Mouse (Mus musculus) hindbrain, embryonic 15.5 days (tissue): ENCODE results near the gene Ccdc102a. TPM values are rescaled to one million over a fixed set of nuclear protein-coding genes. Genes with fewer than 3 reads are reported as not detected.

Source experiments
- ATAC-seq: fragments of 200-750 bp; cut with Nextera tagmentation; 2 replicates; pipeline ENCODE4 v1.8.0; 2017; ENCODE audit warnings: low read depth, moderate number of reproducible peaks, moderate TSS enrichment; ENCODE audit not compliant: low FRiP score
- H3K27ac ChIP-seq: fragments of 300-500 bp; sonication (generic); replicated peaks from 2 replicates; pipeline ENCODE4 v1.5.1; 2015; ENCODE audit warnings: mild to moderate bottlenecking, inconsistent platforms
- H3K27me3 ChIP-seq: fragments of 300-500 bp; sonication (generic); 2 replicates; pipeline ENCODE4 v1.6.1; 2015; ENCODE audit warnings: control low read depth, inconsistent platforms
- H3K36me3 ChIP-seq: fragments of 300-500 bp; sonication (generic); 2 replicates; pipeline ENCODE4 v1.6.1; 2015; ENCODE audit warnings: control low read depth, inconsistent platforms
- H3K4me1 ChIP-seq: fragments of 300-500 bp; sonication (generic); replicated peaks from 2 replicates; pipeline ENCODE4 v1.6.1; 2015; ENCODE audit warnings: control low read depth, inconsistent platforms
- H3K4me2 ChIP-seq: fragments of 300-500 bp; sonication (generic); 2 replicates; pipeline ENCODE4 v1.6.1; 2015; ENCODE audit warnings: moderate library complexity, mild to moderate bottlenecking, inconsistent platforms
- H3K4me3 ChIP-seq: fragments of 300-500 bp; sonication (generic); 2 replicates; pipeline ENCODE4 v1.5.1; 2015; ENCODE audit warnings: mild to moderate bottlenecking, inconsistent platforms
- H3K9ac ChIP-seq: fragments of 300-500 bp; sonication (generic); 2 replicates; pipeline ENCODE4 v1.6.1; 2015; ENCODE audit warnings: inconsistent platforms
- H3K9me3 ChIP-seq: fragments of 300-500 bp; sonication (generic); 2 replicates; pipeline ENCODE4 v1.6.1; 2016; ENCODE audit warnings: control low read depth, inconsistent platforms
- WGBS: fragments of 180-500 bp; shearing (Covaris S2); methylation state at CpG from one replicate; pipeline ENCODE4 v1.1.7; 2015; 5-methylcytosine and 5-hydroxymethylcytosine counted together
- polyA plus RNA-seq: library from polyadenylated mRNA; unstranded; fragments of >200 nt; fragmentation: Nextera tagmentation; extraction: Ambion mirVana; gene quantifications from 2 replicates; pipeline ENCODE4 v1.2.1, GENCODE M21; 2015

Ccdc102a gene
- polyA plus RNA-seq, 1 experiment from 2014 or later = 7.6 TPM

DNA sequence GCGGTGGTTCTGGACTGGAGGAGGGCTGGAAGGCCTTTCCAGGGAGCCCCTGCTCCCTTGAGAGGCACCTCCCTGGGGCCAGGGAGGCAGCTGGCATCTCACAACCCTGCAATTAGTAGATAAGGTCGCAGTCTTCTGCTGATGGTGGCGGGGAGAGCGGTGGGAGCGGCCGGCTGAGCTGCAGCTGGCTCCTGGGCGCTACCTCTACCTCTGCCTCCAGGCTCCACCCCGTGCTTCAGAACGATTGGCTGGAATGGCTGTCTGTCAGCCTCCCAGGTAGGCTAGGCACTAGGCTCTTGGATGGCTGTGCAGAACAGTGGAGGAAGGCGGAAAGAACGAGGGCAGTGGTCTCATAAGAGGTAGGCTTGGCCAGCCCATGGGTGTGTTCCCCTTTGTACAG is 18.6 kb downstream of the Ccdc102a start:
- WGBS = 13% methylated on average over 11 of the region's 11 CpGs

DNA sequence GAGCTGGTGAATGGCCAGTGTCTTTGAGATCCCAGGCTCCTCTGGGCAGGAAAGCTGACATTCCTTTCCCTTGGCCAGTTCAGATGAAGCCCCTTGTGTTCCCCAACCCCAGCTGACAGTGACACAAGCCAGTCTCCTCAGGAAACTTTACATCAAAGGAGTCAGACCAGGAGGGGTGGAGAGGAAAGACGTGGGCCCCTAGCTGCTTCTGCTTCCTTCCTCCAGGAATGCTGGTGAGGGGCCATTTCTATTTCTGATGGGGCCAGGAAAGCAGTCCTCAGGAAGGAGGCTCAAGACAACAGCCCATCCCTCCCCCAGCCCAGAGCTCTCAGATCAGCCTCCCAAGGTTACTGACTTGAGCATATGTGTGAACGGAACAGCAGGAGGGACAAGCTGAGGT is 25.0 kb downstream of the Ccdc102a start:
- no peak overlapping the region for H3K9ac ChIP-seq
- no peak overlapping the region for H3K4me2 ChIP-seq
- no peaks in the 10 kb centered on the region for H3K4me1 ChIP-seq
- no peaks in the 10 kb centered on the region for H3K36me3 ChIP-seq
- H3K27ac ChIP-seq = no peak overlapping the region
- H3K27me3 ChIP-seq = no peaks in the 10 kb centered on the region
- no peak overlapping the region for H3K4me3 ChIP-seq
- 49% methylated on average over 2 of the region's 2 CpGs for WGBS
- H3K9me3 ChIP-seq = no peaks in the 10 kb centered on the region
- ATAC-seq = no peak

More for the DNA sequence above, 18.6 kb downstream of the Ccdc102a start:
- H3K4me1 ChIP-seq = peaks cover 8% of the 10 kb centered on the region; the same call in 1 of the 2 replicates
- ATAC-seq = peak; percentile 43; the same call in 1 of the 2 replicates
- no peak overlapping the region for H3K27ac ChIP-seq
- no peaks in the 10 kb centered on the region for H3K36me3 ChIP-seq
- no peaks in the 10 kb centered on the region for H3K9me3 ChIP-seq
- no peak overlapping the region for H3K9ac ChIP-seq
- H3K27me3 ChIP-seq = no peaks in the 10 kb centered on the region
- H3K4me3 ChIP-seq = no peak overlapping the region
- H3K4me2 ChIP-seq = peak overlapping the region; percentile 38

DNA sequence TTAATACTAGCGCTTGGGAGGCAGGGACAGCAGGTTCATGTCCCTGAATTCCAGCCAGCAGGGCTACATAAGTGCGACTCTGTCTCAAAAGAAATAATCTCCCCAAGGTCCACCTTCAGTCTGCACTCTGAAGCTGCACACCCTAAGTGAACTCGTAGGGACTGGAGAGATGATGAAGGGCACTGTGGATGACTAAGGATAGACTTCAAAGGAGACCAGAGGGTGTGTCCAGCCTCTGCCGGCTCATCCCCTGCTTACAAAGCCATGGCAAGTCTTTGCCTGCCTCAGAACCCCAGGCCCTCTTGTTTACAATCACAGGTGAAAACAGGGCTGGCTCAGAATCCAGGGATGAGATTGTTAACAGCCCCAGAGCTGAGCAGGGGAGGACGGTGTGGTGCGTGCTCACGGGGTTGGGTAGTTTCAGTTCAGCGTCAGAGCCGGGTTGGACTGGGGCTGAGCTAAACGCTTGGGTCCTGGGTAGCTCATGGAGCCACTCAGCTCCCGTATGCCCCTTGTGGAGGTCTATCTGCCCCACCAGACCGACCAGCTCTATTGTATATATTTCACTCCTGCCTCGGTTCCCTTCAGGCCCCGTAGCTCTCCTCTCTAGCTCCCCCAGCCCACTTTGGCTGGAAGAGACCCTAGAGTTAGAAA is 29.4 kb downstream of the Ccdc102a start:
- no peak overlapping the region for H3K4me2 ChIP-seq
- H3K9me3 ChIP-seq = no peaks in the 10 kb centered on the region
- H3K36me3 ChIP-seq = no peaks in the 10 kb centered on the region
- no peak overlapping the region for H3K4me3 ChIP-seq
- ATAC-seq = no peak
- H3K27ac ChIP-seq = no peak overlapping the region
- 41% methylated on average over 14 of the region's 14 CpGs for whole genome bisulfite sequencing
- H3K4me1 ChIP-seq = no peaks in the 10 kb centered on the region
- no peaks in the 10 kb centered on the region for H3K27me3 ChIP-seq
- no peak overlapping the region for H3K9ac ChIP-seq

DNA sequence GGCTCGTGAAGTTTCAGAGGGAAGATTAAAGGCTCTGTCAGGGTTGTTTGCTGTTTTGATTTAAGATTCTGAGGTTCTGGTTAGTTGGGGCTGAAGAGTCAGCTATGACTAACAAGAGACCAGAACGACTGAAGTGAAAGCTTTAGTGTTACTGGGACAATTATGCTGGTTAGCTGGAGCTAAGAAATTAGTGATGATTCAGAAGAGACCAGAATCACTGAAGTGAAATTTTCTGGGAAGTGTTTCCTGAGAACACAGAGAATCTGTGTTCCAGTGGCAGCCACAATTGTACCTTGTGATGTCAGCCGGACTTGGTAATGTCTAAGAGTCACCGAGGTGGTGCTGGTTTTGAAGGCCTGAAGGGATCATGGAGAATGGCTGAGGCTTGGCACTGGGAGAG is 37.2 kb downstream of the Ccdc102a start:
- no peak overlapping the region for H3K9ac ChIP-seq
- H3K4me2 ChIP-seq = no peak overlapping the region
- no peak overlapping the region for H3K4me3 ChIP-seq
- 0 out of 2 replicates have a peak, but pooled peaks cover 9% of the 10 kb centered on the region for H3K27me3 ChIP-seq
- H3K4me1 ChIP-seq = peaks cover 8% of the 10 kb centered on the region
- 86% methylated on average over 4 of the region's 4 CpGs for WGBS
- H3K36me3 ChIP-seq = no peaks in the 10 kb centered on the region
- no peaks in the 10 kb centered on the region for H3K9me3 ChIP-seq
- ATAC-seq = no peak
- H3K27ac ChIP-seq = no peak overlapping the region

DNA sequence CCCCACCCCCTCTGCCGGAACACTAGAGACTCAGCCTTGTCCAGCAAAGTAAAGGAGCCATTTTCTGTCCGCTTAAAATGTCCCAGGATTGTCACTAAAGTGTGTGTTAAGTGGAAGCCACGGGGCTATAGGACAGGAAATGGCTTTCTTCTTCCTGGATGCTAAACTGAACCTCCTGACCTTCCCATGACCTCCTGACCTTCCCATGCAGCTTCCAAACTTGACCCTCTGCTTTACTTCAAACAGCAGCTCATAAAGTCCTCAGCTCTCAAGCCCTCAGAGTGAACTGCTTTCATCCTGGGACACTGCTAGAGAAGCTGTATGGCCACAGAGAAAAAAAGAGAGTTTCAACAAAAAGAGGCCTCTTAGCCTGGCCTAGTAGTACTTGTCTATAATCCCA is 41.1 kb downstream of the Ccdc102a start:
- Histone ChIP-seq H3K4me3 (no peak overlapping the region), H3K9ac (no peak overlapping the region), H3K36me3 (no peaks in the 10 kb centered on the region), H3K9me3 (no peaks in the 10 kb centered on the region), H3K27ac (no peak overlapping the region), H3K4me1 (peaks cover 34% of the 10 kb centered on the region), H3K27me3 (peaks cover 22% of the 10 kb centered on the region; the same call in 1 of the 2 replicates), H3K4me2 (no peak overlapping the region)
- ATAC-seq = no peak
- 47% methylated on average over 3 of the region's 3 CpGs for WGBS

DNA sequence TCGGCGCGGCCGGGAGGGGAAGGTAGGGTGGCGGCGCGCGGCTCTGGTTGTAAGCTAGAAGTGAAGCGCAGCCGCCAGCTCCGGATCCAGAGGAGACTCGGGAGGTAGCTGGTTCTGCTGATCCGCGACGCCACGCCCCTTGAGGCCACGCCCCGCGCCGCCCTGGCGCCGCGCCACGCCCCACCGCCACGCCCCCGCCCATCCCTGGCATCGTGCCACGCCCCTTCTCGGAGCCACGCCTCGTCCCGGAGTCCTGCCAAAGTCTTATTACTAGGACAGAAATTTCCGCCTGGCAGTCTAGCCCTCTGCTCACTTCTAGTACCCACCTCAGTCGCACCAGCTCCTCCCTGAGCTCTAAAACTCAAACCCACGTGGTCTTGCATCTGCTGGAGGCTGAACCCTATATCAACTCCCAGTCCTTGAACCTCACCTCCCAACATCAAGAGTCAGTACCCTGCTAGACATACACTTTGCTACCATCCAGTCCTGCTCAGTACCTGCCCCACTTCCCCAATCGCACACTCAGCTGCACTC is 41.6 kb downstream of the Ccdc102a start, which contains the start of gene Dok4:
TSS of gene Dok4 (minus strand) at position 134 of the 534 bp plus-strand sequence.
- Histone ChIP-seq H3K4me2 (peak within 1 kb of the TSS; percentile 99), H3K9ac (peak within 1 kb of the TSS; percentile 59), H3K27ac (0 out of 2 replicates have a peak within 1 kb of the TSS, but pooled peaks have one; percentile 5), H3K36me3 (no peaks in the 10 kb centered on the region), H3K4me3 (peak within 1 kb of the TSS; percentile 67), H3K9me3 (no peaks in the 10 kb centered on the region), H3K4me1 (peaks cover 39% of the 10 kb centered on the region), H3K27me3 (peaks cover 22% of the 10 kb centered on the region; the same call in 1 of the 2 replicates)
- peak; percentile 42 for ATAC-seq
- 1% methylated on average over 30 of the region's 37 CpGs for WGBS

DNA sequence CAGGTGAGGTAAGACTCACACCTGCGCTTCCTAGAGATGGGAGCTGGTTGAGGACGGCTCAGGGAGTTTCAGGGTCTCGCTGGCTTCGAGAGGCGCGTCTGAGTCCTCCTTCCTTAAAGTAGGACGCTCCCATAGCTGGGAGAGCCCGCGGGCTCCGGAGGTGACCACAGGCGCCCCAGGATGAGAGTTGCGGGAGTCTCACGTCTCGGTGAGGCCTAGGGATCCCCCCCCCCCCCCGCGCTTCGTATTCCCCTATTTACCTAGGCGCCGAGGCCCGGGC is 42.1 kb downstream of the Ccdc102a start:
- H3K4me1 ChIP-seq = peaks cover 42% of the 10 kb centered on the region
- peaks cover 22% of the 10 kb centered on the region; the same call in 1 of the 2 replicates for H3K27me3 ChIP-seq
- 0 out of 2 replicates have a peak overlapping the region, but pooled peaks have one; percentile 5 for H3K27ac ChIP-seq
- no peaks in the 10 kb centered on the region for H3K9me3 ChIP-seq
- ATAC-seq = no peak
- WGBS = 0% methylated on average over 16 of the region's 20 CpGs
- peak overlapping the region; percentile 99 for H3K4me2 ChIP-seq
- H3K9ac ChIP-seq = peak overlapping the region; percentile 59
- peak overlapping the region; percentile 67 for H3K4me3 ChIP-seq
- H3K36me3 ChIP-seq = no peaks in the 10 kb centered on the region

DNA sequence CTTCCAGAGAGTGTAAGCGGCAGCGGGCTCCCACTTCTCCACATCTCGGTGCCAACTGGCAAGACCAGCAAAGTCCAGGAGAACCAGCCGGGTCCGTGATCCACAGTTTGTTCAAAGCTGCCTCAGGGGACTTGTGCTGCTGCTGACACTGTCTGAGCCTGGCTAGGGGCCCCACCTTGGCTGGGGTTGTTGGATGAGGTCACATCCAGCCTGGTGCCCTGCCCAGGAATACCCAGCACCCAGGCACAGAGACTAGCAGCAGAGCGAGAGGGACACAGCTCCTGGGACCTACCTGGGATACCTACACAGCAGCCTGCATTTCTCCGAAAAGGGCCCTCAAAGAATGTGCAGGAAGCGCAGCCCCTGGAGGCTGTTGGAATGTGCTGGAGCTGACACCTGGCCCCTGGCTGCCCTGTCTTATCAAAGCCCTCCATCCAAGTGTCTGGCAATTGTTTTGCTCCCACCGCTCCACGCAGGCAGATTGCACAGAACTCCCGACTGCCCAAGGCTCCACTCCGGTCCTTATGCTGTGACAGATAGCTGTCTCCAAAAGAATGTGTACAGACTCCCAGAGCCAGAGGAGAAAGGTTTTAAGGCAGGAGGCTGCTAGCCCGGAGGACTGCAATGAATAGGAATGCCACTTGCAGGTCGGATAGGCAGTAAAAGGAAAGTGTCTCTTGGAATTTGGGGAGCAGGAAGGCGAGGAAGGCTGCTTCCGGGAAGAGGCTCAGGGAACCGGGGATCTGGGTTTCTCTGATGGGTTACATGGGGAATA is 42.6 kb downstream of the Ccdc102a start:
- WGBS = 16% methylated on average over 17 of the region's 17 CpGs
- Histone ChIP-seq H3K4me3 (peak overlapping the region; percentile 67), H3K9me3 (no peaks in the 10 kb centered on the region), H3K36me3 (no peaks in the 10 kb centered on the region), H3K4me2 (peak overlapping the region; percentile 99), H3K4me1 (peaks cover 42% of the 10 kb centered on the region), H3K9ac (peak overlapping the region; percentile 59), H3K27ac (no peak overlapping the region), H3K27me3 (peaks cover 22% of the 10 kb centered on the region; the same call in 1 of the 2 replicates)
- ATAC-seq = no peak

DNA sequence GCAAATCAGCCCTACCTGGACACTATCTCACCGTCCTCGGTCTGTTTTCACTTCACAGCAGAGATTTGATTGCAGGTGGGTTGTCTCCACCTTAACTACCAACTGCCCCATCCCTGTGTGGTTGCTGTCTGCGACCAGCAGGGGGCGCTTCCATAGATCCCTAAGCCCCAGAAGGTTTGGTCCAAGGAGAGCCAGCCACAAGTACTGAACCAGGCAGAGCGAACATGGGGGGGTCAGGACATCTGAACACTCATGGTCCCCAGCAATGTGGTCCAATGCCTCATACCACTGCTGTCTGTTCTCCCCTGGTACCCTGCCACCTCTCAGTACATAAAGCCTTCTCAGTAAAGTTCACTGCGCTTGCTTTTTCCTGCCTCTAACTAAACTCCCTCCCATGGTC is 43.5 kb downstream of the Ccdc102a start:
- peak overlapping the region; percentile 67 for H3K4me3 ChIP-seq
- no peaks in the 10 kb centered on the region for H3K9me3 ChIP-seq
- 18% methylated on average over 6 of the region's 6 CpGs for WGBS
- H3K4me1 ChIP-seq = peaks cover 50% of the 10 kb centered on the region
- ATAC-seq = no peak
- H3K27ac ChIP-seq = no peak overlapping the region
- no peaks in the 10 kb centered on the region for H3K36me3 ChIP-seq
- H3K27me3 ChIP-seq = peaks cover 22% of the 10 kb centered on the region; the same call in 1 of the 2 replicates
- H3K9ac ChIP-seq = 0 out of 2 replicates have a peak overlapping the region, but pooled peaks have one; percentile 59
- peak overlapping the region; percentile 99 for H3K4me2 ChIP-seq

DNA sequence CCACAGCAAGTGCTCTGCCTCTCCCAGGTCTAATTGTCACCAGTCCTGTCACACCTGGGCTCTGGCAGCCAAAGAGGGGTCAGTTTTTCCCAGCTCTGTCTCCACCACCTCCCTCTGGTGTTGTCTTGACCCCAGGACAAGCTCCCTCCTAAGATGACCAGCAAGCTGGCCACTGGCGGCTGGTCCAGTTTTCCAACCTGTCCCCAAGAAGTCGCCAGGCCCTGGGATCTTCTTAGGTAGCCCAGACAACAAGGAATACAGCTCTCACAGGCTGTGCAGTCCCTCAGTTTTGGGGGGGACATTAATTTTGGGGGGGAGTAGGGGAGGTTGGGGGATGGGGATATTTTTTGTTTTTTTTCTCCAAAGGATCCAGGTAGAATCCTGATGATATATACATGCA is 45.3 kb downstream of the Ccdc102a start:
- H3K9ac ChIP-seq = no peak overlapping the region
- H3K4me1 ChIP-seq = peaks cover 67% of the 10 kb centered on the region
- H3K9me3 ChIP-seq = no peaks in the 10 kb centered on the region
- no peaks in the 10 kb centered on the region for H3K36me3 ChIP-seq
- no peak overlapping the region for H3K4me2 ChIP-seq
- no peak overlapping the region for H3K27ac ChIP-seq
- 72% methylated on average over 2 of the region's 2 CpGs for WGBS
- ATAC-seq = no peak
- H3K27me3 ChIP-seq = peaks cover 13% of the 10 kb centered on the region; the same call in 1 of the 2 replicates
- H3K4me3 ChIP-seq = no peak overlapping the region

DNA sequence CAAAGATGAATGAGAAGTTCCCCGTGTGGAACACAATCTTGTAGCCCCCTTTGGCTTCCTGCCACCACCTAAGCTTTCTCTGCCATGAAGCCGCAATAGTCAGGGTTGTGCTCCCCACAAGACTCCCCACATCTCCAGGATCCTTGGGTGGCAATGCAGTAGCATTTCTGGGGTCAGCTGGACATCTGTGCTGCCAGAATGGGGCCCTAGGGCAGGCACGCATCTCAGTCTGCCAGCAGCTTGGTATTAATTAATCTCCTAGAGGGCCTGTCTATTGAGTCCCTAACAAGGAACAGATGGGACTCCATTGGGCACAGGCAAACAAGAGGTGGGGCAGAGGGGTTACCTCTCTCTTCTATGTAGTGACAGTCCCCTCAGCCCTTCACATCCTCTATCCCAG is 45.7 kb downstream of the Ccdc102a start:
- Histone ChIP-seq H3K9ac (no peak overlapping the region), H3K27ac (no peak overlapping the region), H3K27me3 (peaks cover 13% of the 10 kb centered on the region; the same call in 1 of the 2 replicates), H3K4me2 (peak overlapping the region; percentile 73), H3K36me3 (no peaks in the 10 kb centered on the region), H3K4me3 (no peak overlapping the region), H3K9me3 (no peaks in the 10 kb centered on the region), H3K4me1 (peaks cover 67% of the 10 kb centered on the region)
- ATAC-seq = no peak
- 22% methylated on average over 3 of the region's 3 CpGs for WGBS
